In genomic region chr6:5455836-5456235, GRCm38 (mm10) we compare ENCODE assay signal across 35 mouse cellular contexts. TPM values are rescaled to one million over a fixed set of nuclear protein-coding genes. Genes with fewer than 3 reads are reported as not detected.
"Had no signal": no experiment of that assay in that cellular context is flagged by ENCODE, and none has a peak within 500 bp of the region (broad histone marks: within the 10 kb centered on the region; RNA-seq: fewer than 3 reads in every experiment).

No protein-coding gene starts in this region.

- H3K27ac ChIP-seq: limb, embryonic 10.5 days; limb, embryonic 12.5 days; limb, embryonic 13.5 days; limb, embryonic 15.5 days; liver, embryonic 12.5 days; liver, embryonic 13.5 days; liver, embryonic 14.5 days; liver, embryonic 15.5 days; lung, embryonic 15.5 days; macrophage; midbrain, embryonic 10.5 days; midbrain, embryonic 12.5 days; midbrain, embryonic 13.5 days; midbrain, embryonic 15.5 days; neural tube, embryonic 12.5 days had no signal

- H3K9me3 ChIP-seq: limb, embryonic 10.5 days; limb, embryonic 12.5 days; limb, embryonic 13.5 days; limb, embryonic 15.5 days; liver, embryonic 12.5 days; liver, embryonic 13.5 days; liver, embryonic 15.5 days; lung, embryonic 15.5 days; megakaryocyte, embryonic 14.5 days; midbrain, embryonic 10.5 days; midbrain, embryonic 12.5 days; midbrain, embryonic 13.5 days; midbrain, embryonic 15.5 days; neural tube, embryonic 12.5 days had no signal

- H3K9ac ChIP-seq: limb, embryonic 12.5 days; limb, embryonic 13.5 days; limb, embryonic 15.5 days; liver, embryonic 12.5 days; liver, embryonic 13.5 days; liver, embryonic 14.5 days; liver, embryonic 15.5 days; liver, postnatal 0 days; lung, embryonic 14.5 days; lung, embryonic 15.5 days; midbrain, embryonic 12.5 days; midbrain, embryonic 13.5 days; midbrain, embryonic 15.5 days; neural tube, embryonic 12.5 days had no signal

- H3K36me3 ChIP-seq: limb, embryonic 10.5 days; limb, embryonic 12.5 days; limb, embryonic 13.5 days; limb, embryonic 15.5 days; liver, embryonic 12.5 days; liver, embryonic 13.5 days; liver, embryonic 15.5 days; lung, embryonic 15.5 days; midbrain, embryonic 10.5 days; midbrain, embryonic 12.5 days; midbrain, embryonic 13.5 days; midbrain, embryonic 15.5 days; neural tube, embryonic 12.5 days had no signal

- DNase-seq: left cerebral cortex, postnatal 4 days; liver; liver, embryonic 13.5 days; liver, postnatal 0 days; lung, adult 18-20 months; lung, adult 2 months; lung, embryonic 14.5 days; lung, postnatal 10 days; lung, postnatal 14 days; lung, postnatal 36 days; lung, postnatal 4 days; midbrain, embryonic 14.5 days had no signal

- H3K4me2 ChIP-seq: limb, embryonic 12.5 days; limb, embryonic 13.5 days; limb, embryonic 15.5 days; liver, embryonic 11.5 days; liver, embryonic 12.5 days; liver, embryonic 13.5 days; liver, embryonic 15.5 days; lung, embryonic 14.5 days; lung, embryonic 15.5 days; midbrain, embryonic 11.5 days; midbrain, embryonic 12.5 days; midbrain, embryonic 13.5 days; midbrain, embryonic 15.5 days; neural tube, embryonic 12.5 days had no signal

- H3K4me3 ChIP-seq: limb, embryonic 10.5 days; limb, embryonic 12.5 days; limb, embryonic 13.5 days; limb, embryonic 15.5 days; liver, embryonic 12.5 days; liver, embryonic 13.5 days; liver, embryonic 15.5 days; lung, embryonic 15.5 days; megakaryocyte, embryonic 14.5 days; midbrain, embryonic 10.5 days; midbrain, embryonic 12.5 days; midbrain, embryonic 13.5 days; midbrain, embryonic 15.5 days; myocyte; neural tube, embryonic 12.5 days had no signal

- H3K4me1 ChIP-seq: limb, embryonic 15.5 days; liver, embryonic 12.5 days; liver, embryonic 13.5 days; liver, embryonic 15.5 days; lung, embryonic 15.5 days; megakaryocyte, embryonic 14.5 days; midbrain, embryonic 10.5 days; midbrain, embryonic 12.5 days; midbrain, embryonic 13.5 days; midbrain, embryonic 15.5 days; neural tube, embryonic 12.5 days had no signal

- ATAC-seq: liver, embryonic 12.5 days; liver, postnatal 0 days; midbrain, embryonic 13.5 days; midbrain, embryonic 15.5 days; midbrain, embryonic 16.5 days had no signal

- H3K27me3 ChIP-seq: limb, embryonic 12.5 days; limb, embryonic 13.5 days; limb, embryonic 15.5 days; liver, embryonic 12.5 days; liver, embryonic 13.5 days; liver, embryonic 15.5 days; lung, embryonic 15.5 days; megakaryocyte, embryonic 14.5 days; midbrain, embryonic 12.5 days; midbrain, embryonic 13.5 days; midbrain, embryonic 15.5 days; neural tube, embryonic 12.5 days had no signal

RNA-seq across cellular contexts. Expression of gene Pdk4, which starts 40.3 kb away (rescaled TPM):
- total RNA-seq: megakaryocyte progenitor cell, adult 5-6 weeks; megakaryocyte, adult 5-6 weeks; megakaryocyte-erythroid progenitor cell, adult 5-6 weeks; monocyte, adult 5-6 weeks had no signal
- polyA plus RNA-seq: macrophage had no signal
